Mouse (Mus musculus) thymus, postnatal 25 days (tissue): ENCODE measurements at regions not wholly inside any gene's neighbourhood (a gene's known extent, or its start where the extent isn't known, plus 50 kb on each side); places are given as distances from the start of the nearest gene placed in this dataset.

ENCODE experiments used
- DNase-seq: peaks from one replicate; pipeline ENCODE4 v3.0.0; 2022

DNA sequence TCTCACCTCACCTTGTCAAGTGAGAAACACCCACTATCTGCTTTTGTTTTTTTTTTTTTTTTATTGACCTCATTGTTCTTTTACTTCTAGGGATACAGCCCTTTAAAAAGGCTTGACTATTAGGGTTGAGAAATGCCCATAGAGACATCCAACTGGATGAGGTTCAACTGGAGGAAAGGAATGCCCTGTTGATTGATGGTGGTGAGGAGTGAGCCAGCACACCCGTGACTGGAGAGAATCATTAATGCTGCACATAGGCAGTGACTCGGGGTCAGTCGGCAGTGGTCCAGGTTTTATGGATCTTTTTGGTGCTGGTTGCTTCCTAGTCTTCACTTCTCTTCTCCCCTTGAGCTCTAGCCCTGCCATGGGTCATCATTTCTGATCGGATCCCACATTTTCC, 82.9 kb upstream of the Cryz start:
- DNase-seq: no peak

DNA sequence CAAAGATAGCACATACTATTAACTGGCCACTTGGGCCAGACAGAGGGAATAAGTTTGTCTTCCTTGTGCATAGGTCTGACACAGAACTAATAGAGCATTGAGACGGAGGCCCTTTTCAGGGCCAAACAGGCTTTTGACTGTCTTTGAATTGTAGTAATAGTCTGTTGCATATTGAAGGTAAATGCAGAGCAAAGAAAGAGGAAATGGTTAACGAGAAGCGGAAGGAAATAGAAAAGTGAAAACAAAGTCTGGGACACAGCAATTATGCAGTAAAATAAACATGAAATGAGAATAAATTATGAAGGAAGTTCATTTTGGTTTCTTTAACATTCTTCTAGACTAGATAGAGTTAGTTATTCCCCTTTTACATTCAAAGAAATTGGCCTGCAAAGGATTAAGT, 86.4 kb upstream of the Cryz start:
- no peak for DNase-seq

DNA sequence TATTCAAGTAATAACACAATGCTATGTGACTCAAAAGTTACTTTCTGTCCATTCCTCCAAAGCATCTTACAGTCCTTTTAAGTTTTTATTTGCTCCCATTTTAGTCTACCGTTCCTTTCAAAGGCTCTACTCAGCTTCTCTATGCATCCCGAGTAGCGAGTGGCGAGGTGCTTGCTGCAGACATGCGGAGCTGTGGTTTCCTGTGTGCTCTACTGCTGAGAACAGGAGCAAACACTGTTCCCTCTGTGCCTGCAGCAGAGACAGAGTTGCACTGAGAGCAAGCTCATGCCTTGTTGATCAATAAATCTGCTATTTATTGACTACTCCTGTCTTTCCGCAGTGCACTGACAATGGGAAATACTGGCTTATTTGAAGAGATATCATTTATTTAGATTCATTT, 87.1 kb upstream of the Cryz start:
- DNase-seq: peak; percentile 1

DNA sequence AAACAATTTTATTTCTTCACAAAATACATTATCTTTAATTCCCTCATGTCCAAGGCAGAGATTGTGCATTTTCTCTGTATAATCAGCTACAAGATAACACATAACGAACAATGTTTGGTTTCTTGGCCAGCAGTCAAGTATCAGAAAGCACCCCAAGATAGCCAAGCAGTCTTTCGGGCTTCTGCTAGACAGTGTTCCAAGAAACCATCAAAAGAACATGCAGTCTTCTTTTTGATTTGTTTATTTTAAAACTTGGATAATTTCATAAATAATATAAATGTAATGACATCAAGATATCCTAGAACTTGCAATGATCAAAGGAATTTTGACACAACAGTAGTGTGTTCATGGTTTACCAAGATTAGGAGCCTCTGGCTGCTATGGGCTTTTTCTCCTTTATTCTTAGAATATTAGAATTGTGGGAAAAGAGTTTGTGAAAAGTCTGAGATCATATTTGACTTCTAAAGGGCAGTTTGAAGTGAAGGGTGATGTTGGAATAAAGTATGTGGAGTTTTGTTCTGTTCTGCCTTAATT, 103.1 kb upstream of the Cryz start:
- no peak for DNase-seq

DNA sequence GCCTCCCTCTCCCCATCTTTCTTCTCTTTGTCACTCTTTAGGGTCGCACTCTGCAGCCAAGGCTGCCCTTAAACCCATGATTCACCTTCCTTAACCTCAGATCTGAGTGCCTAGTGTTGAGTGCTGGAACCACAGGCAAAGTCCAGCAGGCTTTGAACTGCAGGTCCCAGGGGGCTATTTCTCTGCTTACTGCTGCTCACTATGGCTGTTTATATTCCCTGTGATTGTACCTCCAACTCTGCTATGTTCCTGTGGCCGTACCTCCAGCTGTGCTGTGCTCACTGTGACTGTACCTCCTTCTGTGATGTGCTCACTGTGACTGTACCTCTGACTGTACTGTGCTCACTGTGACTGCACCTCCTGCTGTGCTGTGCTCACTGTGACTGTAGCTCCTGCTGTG, 124.1 kb upstream of the Cryz start:
- no peak for DNase-seq

DNA sequence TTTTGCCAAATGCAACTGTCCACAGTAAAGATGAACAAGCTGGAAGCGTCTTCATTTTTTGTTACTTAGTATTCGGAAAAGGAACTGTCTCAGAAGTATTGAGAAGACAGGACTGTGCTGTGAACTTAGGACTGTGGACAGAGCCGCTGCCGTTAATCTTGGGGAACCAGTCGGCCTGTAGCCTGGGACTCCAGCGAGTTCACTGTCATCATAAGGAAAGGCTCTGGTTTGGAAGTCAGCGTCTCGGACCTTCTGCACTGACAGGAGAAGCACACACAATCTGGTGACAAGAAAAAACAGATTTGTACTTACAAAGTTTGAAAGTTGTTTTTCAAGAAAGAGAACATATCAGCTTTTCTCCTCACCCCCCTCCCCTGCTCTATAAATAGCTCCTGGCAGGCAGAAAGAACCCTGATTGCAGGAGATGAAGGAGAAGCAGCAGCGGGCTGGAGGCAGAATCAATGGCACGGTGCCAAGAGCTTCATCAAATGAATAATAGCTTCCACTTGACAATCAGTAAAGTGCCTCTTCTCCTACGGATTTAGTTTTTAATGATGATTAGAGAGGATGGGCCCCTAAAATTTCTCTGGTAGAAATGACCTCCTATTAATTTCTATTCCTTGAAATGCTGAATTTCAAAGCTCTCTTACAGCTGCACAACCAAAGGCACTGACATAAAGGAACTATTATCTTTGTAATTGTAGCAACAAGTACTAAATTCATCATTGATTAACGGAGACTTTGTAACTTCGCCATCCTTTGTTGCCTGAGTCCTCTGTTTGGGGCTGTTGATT, 128.7 kb upstream of the Cryz start:
- DNase-seq: no peak

DNA sequence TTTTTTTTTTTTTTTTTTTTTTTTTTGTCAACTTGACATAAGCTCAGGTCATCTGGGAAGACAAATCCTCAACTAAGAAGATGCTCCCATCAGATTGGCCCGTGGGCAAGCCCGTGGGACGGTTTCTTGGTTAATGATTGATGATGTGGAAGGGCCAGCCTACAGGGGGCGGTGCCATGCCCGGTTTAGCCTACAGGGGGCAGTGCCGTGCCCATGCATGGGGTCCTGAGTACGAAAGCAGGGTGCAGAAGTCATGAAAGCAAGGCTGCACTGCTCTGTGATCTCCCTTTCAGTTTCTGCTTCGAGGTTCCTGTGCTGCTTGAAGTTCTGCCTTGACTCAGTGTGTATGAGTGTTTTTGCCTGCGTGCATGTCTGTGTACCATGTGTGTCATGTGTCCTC, 127.7 kb upstream of the Lhx8 start:
- DNase-seq: no peak

DNA sequence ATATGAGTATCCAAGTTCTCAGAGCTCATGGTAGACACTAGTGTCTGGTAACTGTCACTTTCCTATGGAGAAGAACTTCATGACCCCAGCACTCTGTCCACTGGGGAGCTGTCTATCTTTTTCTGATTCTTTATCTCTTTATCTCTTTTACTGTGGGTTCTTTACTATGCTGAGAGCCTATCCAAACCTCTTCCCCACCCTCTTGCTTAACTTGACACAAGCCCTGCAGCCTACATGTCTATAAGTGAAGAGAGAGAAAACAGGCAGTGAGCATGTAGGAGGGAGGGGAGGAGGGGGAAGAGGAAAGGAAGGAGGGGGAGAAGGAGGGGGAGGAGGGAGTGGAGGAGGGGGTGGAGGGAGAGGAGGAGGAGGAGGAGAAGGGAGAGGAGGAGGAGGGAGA, 122.6 kb upstream of the Lhx8 start:
- no peak for DNase-seq

DNA sequence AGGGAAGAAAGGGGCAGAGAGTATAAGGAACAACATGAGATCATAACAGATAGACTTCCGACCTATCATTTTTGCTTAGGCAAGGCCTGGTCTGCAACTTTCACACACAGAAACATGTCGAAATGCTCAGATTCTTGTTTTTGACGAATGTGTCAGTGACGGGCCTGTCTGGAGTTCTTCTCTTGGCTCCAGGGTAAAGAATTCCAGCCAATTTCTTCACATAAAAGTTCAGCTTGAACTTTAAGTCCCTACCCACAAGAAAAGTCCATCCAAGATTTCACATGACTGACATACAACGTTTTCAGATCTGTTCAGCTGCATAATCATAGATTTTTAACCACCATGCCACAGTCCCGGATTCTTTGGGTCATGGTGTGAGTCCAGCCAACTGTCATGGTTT, 122.1 kb upstream of the Lhx8 start:
- DNase-seq: no peak

DNA sequence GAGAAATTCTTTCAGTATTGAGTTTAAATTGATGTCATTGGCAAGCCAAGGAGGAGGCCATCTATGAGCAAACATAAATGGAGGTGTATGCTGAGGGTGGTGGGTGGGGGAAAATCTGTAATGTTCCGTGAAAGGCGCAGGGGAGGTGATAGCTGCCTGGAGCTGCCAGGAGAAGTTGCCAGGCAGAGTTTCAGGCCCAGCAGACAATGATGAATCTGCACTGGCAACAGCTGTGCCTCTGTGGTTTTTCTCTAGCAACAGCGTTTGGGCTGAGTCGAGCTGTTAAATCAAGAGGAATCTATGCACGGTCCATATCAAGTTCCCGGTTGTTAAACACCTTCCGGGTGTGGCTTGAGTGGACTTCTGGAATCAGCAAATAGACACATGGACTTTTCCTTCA, 120.7 kb upstream of the Lhx8 start:
- no peak for DNase-seq

DNA sequence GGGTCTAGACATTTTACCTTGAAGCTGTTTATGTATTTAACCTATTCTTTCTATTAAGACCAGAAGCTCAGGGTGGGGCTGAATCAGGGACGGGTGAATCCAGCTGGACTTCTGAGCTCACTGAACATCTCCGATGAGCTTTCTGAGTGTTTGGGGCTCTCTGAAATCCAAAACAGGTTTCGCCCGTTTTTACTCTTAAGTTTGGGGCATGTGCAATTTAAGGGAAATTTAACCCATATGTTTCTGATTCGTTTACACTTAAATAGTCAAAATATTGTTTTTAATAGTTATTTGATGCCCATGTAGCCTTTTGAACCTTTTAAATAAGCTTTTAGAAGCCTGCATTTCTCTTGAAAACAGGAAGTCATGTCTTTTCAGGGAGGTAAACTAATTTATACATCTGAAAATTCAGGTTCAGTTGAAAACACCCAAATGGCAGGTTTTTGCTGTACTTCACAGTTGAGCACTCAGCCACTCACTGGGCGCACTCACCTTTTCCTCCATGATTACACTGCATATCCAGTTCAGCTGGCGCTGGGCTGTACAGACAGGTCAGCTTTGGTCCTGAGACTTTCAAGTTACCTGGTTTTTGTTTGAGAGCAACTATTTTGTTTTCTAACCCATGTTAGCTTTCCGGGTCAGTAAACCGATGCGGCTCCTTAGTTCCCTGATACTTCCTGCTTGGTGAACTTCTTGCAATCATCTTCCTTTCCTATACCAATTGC, 113.1 kb upstream of the Lhx8 start:
- DNase-seq: no peak

DNA sequence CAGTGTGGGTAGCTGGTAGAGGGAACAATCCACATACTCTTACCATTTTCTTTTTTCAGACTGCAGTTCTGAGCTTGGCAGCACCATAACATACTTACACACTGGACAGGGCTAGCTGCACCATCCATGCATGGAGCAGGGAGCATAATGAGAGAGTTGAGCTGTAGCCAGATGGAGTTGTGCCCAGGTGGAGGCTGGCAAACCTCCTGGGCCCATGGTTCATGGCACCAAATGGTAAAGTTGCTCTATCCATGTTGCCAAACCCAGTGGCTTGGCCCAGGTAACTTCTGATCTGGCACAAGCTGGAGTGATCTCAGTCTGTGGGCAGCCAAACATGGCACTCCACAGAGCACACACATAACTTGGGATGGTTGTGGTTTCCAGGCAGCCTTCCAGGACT, 111.0 kb upstream of the Lhx8 start:
- no peak for DNase-seq

DNA sequence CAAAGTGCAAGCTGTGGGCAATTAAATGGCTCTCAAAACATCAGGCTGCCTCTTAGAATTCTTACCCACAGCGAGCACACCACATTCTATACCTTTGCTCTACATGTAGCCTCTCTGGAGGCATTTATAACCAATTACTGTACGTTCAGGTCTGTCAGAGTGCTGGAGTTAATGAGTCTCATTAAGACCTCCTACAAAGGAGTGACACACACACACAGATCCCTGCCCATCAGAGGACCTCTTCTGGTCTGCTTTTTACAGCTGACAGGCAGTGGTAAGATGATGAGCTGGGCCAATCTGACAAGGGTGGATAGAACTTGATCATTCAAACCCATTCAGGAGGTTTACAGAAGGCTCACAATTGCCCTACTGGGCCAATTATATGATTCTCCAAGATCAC, 110.4 kb upstream of the Lhx8 start:
- DNase-seq: no peak

DNA sequence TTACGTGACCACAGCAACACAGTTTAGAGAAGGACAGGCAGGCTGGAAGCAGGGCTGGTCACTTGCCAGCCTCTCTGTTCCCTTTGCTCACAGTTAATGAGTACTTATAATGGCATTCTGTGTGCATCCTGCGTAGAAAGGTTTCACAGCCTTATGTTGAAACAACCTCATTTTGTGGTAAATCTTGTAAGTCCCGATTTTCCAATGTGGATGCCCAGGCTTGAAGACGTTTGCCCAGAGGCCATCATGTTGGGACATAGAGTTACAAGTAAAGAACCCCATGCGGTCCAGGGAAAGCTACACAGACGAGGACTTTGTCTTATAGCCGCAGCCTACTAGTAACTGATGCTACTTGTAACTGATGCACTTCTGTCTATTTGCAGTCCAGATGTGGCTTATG, 100.4 kb upstream of the Lhx8 start:
- no peak for DNase-seq

DNA sequence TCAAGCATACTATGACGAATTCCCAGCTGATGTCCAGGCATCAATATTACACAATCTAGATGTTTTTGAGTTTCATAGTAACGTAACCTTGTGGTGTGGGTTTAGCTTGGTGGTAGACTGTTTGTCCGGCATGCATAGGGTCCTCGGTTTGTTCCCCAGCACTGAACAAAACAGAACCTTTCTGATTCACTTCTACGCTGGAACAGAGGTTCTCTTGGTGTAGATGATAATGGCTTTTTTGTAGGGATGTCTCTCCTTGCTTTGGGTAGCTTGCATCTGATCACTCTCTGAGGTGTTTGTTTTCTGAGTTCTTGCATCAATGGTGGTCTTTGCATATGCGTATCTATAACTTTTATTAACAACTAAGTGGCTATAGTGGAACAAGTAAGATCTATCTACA, 99.2 kb upstream of the Lhx8 start:
- no peak for DNase-seq

DNA sequence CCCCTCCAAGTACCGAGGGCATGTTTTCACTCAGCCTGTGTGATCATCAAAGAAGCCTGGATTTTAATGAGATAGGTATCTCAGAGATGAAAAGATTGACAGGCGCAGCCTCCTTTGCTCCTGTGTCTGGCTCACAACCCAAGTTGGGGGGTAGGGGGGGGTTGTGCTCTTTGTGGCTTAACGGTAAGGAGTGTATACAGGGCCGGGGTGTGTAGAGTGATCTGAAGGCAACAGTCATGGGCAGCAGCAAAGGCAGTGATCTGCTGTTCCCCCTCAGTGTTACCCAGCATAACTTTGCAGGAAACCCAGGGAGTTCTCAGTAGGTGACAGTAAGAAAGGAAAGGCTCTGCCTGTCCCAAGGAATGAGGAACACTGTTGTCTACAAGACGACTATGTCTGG, 94.1 kb upstream of the Lhx8 start:
- DNase-seq: no peak

DNA sequence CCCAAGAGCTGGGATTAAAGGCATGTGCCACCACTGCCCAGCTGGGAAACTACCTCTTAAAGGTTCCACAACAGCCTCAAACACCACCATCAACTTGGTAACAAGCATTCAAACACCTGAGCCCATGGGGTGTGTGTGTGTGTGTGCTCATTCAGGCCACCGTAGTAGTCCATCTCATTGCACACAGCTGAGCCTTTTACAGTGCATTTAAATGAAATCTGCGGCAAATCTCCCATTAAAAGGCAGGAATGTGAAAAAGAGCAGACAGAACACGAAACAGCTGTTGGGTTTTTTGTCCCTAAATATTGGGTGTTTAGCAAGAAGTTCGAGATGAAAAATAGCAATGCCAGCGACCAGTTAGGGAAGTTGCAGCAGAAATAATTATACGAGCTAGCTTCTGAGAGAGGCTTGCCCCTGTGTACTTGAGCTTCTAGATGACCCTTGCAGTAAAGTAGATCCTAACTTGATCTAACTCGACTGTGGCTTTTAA, 91.0 kb upstream of the Lhx8 start:
- DNase-seq: no peak

DNA sequence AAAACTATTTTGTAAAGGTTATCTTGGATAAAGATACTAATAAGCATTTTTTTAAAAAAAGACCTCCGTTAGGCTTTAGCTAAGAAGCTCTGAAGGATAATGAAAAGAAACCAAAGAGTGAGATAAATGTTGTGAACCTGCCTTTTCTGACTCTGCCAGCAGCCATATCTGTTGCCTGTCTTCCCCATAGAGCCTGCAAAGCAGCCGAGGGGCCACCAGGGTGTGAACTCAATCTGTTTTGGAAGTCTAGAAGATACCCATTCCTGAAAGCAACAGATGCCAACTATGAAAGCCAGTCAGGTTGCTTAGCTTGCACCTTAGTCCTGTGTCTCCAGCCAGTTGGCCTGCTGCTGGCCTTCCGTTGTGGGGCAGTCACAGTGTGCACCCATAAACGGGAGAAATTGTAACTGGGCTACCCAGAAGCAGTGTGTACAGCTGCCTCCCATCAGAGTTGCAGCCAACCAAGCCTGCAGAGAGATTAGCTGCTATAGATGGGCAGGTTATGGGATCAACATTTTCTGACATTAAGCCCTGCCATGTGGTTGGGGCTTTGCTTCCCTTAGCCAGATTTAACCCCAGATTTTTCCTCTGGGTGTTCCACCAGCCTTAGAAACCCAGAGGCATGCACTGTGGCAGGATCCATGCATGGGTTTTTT, 87.8 kb upstream of the Lhx8 start:
- DNase-seq: no peak

DNA sequence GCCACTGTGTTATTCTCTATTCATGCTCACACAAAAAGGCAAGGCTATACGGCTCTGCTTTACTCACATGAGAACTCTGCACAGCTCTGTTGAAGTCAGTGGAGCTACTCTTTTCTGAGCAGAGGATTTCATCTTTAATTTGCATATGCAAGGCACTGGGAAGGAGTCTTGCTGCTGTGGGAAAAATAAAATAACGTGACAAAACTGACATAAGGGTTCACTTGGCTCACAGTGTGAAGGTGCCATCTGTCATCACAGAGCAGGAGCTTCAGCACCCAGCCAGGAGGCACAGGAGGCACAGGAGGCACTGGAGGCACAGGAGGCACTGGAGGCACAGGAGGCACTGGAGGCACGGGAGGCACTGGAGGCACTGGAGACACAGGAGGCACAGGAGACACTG, 83.9 kb upstream of the Lhx8 start:
- no peak for DNase-seq

DNA sequence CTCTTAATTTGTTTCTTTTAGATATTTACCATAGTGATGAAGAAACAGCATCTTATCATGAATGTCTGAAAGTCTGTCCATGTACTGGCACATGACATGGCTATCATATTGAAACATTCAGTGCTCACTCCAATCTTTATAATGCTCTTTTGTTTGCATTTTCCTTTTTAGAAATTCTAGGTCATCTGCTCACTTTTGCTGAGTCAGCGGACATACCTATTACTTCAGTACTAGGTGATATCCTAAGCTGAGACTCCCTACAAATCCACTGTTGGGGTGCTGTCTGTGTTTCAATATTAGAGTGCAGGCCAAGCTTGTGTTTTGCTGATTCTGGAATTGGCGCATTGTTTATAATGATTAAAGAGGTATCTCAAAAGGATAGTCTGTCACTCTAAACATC, 79.8 kb upstream of the Lhx8 start:
- DNase-seq: no peak

DNA sequence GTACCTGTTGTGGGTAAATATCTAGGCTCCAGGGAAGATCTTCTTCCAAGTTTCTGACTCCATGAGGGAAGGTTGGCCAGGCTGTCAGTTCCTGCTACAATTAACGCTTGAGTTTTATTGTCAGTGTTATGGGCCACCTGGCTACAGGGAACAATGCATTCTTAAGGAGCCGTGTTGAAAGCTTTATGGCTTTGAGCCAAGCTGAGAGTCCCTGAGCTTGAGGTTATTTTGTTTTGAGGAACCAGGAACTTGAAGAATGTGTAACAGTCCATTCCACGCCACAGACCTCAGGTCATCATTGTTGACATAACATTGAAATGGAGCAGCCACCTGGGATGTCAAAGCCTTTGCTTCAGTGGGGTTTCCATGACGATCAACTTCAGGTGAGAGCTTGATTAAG, 71.6 kb upstream of the Lhx8 start:
- no peak for DNase-seq

DNA sequence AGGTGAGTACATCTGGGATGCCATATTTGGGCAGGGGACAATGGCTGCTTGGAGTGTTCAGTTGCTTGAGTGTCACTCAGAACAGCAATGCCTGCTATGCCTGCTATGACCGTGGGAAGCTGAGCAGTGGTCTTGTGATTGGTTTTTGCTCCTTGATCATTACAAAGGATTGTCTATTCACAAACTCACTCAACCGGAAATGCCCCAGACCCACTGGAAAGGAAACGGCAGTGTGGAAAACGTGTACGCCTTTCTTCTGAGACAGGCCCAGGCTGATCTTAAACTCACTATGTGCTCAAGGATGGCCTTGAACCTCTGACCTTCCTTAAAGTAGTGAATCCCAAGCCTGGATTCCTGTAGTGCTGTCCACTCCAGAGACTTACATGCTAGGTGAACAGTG, 63.2 kb upstream of the Lhx8 start:
- DNase-seq: no peak

DNA sequence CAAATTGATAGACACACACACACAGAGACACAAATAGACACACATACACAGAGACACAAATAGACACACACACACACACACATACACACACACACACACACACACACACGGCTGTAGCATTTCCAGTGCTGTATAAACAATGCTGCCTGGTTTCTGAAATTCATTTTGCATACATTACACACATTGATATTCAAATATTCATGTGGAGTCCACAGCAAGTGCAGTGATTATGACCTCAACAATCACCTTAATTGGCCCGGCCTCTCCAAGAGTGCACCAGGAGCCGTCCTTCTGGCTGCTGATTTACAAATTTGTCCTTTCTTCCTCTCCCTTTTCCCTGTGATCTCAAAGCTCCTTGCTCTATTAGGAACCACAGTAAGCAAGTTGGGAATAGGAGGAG, 61.2 kb upstream of the Lhx8 start:
- DNase-seq: no peak

DNA sequence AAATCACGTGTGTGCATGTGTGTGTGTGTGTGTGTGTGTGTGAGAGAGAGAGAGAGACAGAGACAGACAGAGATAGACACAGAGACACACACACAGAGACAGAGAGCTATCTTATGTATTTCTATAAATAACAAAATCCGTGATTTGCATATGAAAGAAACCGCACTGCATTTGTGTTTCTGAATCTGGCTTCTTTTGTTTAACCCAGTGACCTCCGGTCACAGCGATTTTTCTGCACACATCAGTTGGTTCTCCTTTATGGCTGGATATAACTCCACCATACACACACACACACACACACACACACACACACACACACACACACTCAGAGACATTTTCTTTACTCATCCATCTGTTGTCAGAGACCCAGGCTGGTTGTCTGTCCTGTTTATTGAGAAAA, 58.2 kb upstream of the Lhx8 start:
- DNase-seq: no peak
